Comparison of ENCODE assay signal across 22 mouse cellular contexts in the genomic region with DNA sequence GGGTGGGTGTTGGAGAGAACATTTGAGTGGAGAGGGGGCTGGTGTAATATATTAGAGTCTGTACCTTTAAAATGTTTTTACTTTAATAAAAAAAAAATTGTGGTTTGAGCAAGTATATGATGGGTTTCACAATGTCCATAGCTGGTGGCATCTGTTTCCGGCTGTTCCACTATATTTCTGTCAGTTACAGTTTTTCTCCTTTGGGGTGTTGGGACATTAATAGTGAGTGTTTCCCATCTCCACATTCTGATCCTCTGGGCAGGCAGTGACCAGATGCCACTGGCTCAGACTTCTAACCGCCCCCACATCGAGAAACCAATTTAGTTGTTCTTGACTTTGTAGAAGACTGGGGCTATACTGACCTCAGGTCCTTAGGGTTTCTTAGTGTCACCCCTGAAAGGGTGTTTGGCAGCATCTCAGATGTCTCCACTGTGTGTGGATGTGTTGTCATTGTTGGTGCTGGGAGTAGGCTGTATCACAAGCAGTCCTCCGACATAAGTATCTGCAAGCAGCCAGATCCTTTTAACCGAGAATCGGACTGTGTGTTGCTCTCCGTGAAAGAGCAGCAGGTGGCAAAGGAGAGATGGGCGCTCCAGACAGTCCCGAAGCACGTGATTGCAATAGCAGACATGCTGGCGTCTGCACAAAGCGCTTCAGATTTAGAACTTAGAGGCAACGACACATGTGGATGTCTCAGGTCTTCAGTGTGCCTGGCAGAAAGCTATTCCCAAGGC. TPM values are rescaled to one million over a fixed set of nuclear protein-coding genes. Genes with fewer than 3 reads are reported as not detected.
"Had no signal": no experiment of that assay in that cellular context is flagged by ENCODE, and none has a peak within 500 bp of the region (broad histone marks: within the 10 kb centered on the region; RNA-seq: fewer than 3 reads in every experiment).

No protein-coding gene starts in this region.

- H3K27me3 ChIP-seq: limb, embryonic 12.5 days; liver, embryonic 13.5 days; midbrain, embryonic 12.5 days had no signal

- H3K4me2 ChIP-seq: limb, embryonic 12.5 days; liver, embryonic 13.5 days; midbrain, embryonic 12.5 days had no signal

- H3K4me3 ChIP-seq: limb, embryonic 12.5 days; liver, embryonic 13.5 days; midbrain, embryonic 12.5 days had no signal

- H3K4me1 ChIP-seq: limb, embryonic 12.5 days; liver, embryonic 13.5 days; midbrain, embryonic 12.5 days had no signal

- H3K9me3 ChIP-seq: limb, embryonic 12.5 days; liver, embryonic 13.5 days; midbrain, embryonic 12.5 days had no signal

- H3K9ac ChIP-seq: limb, embryonic 12.5 days; liver, embryonic 13.5 days; liver, postnatal 0 days; midbrain, embryonic 12.5 days had no signal

- ATAC-seq: liver, postnatal 0 days; midbrain, embryonic 16.5 days had no signal

- DNase-seq: kidney, adult 18-20 months; kidney, postnatal 25 days; liver; liver, embryonic 13.5 days; liver, postnatal 0 days; lung, postnatal 36 days; right cerebral cortex, adult 18-20 months; right cerebral cortex, postnatal 25 days; thymus, postnatal 25 days had no signal

- H3K36me3 ChIP-seq: limb, embryonic 12.5 days; liver, embryonic 13.5 days; midbrain, embryonic 12.5 days had no signal

- H3K27ac ChIP-seq: limb, embryonic 12.5 days; liver, embryonic 13.5 days; midbrain, embryonic 12.5 days; stomach, postnatal 0 days had no signal

RNA-seq across cellular contexts. Expression of gene Ctsg, which starts 3.2 kb away (rescaled TPM):
- total RNA-seq: layer of hippocampus, adult 18-20 months; layer of hippocampus, postnatal 10 days; left cerebral cortex, postnatal 36 days had no signal
- polyA plus RNA-seq: kidney, embryonic 14.5 days; limb, embryonic 12.5 days; lung, embryonic 16.5 days; midbrain, embryonic 12.5 days; midbrain, embryonic 16.5 days; neural tube, embryonic 14.5 days; small intestine, adult 2 months had no signal

RNA-seq across cellular contexts. Expression of gene Gzme, which starts 14.8 kb away (rescaled TPM):
- total RNA-seq: layer of hippocampus, adult 18-20 months; layer of hippocampus, postnatal 10 days; left cerebral cortex, postnatal 36 days; megakaryocyte-erythroid progenitor cell, adult 5-6 weeks had no signal
- polyA plus RNA-seq: kidney, embryonic 14.5 days; limb, embryonic 12.5 days; liver, embryonic 13.5 days; liver, postnatal 0 days; lung, embryonic 16.5 days; midbrain, embryonic 12.5 days; midbrain, embryonic 16.5 days; neural tube, embryonic 14.5 days; small intestine, adult 2 months; stomach, postnatal 0 days; urinary bladder, adult 2 months had no signal

RNA-seq across cellular contexts. Expression of gene Mcpt8, which starts 20.5 kb away (rescaled TPM):
- total RNA-seq: layer of hippocampus, adult 18-20 months; layer of hippocampus, postnatal 10 days; left cerebral cortex, postnatal 36 days; megakaryocyte-erythroid progenitor cell, adult 5-6 weeks had no signal
- polyA plus RNA-seq: limb, embryonic 12.5 days; midbrain, embryonic 12.5 days; midbrain, embryonic 16.5 days; neural tube, embryonic 14.5 days; small intestine, adult 2 months; urinary bladder, adult 2 months had no signal

RNA-seq across cellular contexts. Expression of gene Gzmd, which starts 26.8 kb away (rescaled TPM):
- total RNA-seq: layer of hippocampus, adult 18-20 months; layer of hippocampus, postnatal 10 days; left cerebral cortex, postnatal 36 days; megakaryocyte-erythroid progenitor cell, adult 5-6 weeks had no signal
- polyA plus RNA-seq: kidney, embryonic 14.5 days; limb, embryonic 12.5 days; liver, embryonic 13.5 days; liver, postnatal 0 days; lung, embryonic 16.5 days; midbrain, embryonic 12.5 days; midbrain, embryonic 16.5 days; neural tube, embryonic 14.5 days; small intestine, adult 2 months; stomach, postnatal 0 days; urinary bladder, adult 2 months had no signal

RNA-seq across cellular contexts. Expression of gene Mcpt4, which starts 43.5 kb away (rescaled TPM):
- total RNA-seq: layer of hippocampus, postnatal 10 days; left cerebral cortex, postnatal 36 days; megakaryocyte-erythroid progenitor cell, adult 5-6 weeks had no signal
- polyA plus RNA-seq: kidney, embryonic 14.5 days; limb, embryonic 12.5 days; liver, embryonic 13.5 days; midbrain, embryonic 12.5 days; midbrain, embryonic 16.5 days; neural tube, embryonic 14.5 days had no signal
